Mouse (Mus musculus) ES-E14 (cell line): ENCODE measurements around the gene Akap7.

Source experiments
- HCFC1 ChIP-seq: IDR thresholded peaks from 2 replicates; pipeline ENCODE4 v1.6.1; 2012; ENCODE audit warnings: low read length, inconsistent platforms, borderline replicate concordance; ENCODE audit not compliant: insufficient read depth
- ZC3H11A ChIP-seq: IDR thresholded peaks from 2 replicates; pipeline ENCODE4 v1.6.1; 2012; ENCODE audit warnings: low read depth, mild to moderate bottlenecking, inconsistent platforms, low read length, borderline replicate concordance
- ZNF384 ChIP-seq: IDR thresholded peaks from 2 replicates; pipeline ENCODE4 v1.6.1; 2012; ENCODE audit warnings: low read depth, low read length, inconsistent platforms

DNA sequence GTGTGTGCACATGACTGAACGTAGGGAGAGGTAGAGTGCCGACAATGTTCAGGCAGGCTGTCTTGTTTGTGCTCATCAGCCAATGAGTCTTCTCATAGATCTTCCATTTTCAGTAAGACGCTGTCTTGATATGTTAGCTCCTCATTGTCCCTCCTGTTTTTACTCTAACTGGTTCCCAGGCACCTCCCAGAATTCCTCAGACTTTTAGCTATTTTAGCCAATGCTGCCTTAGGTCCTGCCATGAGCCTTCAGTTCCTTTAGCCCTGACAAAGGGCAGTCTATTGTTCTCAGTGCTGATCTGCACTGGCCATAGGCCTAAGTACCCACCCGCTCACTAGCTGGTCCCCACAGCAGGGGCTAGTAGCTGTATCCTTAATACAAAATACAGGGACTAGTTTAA lies 122.0 kb downstream of the Akap7 start:
- TF ChIP-seq ZNF384 (no peak), HCFC1 (no peak), ZC3H11A (no peak)
